27 mouse cellular contexts compared by ENCODE assay signal in the genomic region with DNA sequence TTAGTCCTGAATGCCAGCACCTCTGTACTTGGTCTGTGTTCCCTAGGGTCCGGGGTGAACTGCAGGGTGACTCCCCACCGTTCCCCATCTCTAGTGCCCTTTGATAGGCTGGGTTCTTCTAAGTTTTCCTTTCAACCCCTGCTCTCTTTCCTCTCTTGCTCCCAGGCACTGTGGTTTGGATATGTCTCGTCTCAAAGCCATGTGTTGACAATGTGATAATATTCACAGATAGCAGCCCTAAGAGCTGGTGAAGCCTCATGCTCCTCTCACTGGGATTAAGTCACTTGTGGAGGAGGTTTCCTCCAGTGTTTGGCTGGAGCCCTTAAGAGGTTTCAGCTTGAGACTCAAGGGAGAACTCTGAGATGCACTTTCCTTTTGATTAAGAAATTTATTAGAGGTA.
DNase-seq lines count a peak whose midpoint lies in the region; ATAC-seq lines count a peak whose summit lies in the region.
"Had no signal": no experiment of that assay in that cellular context is flagged by ENCODE, and none has a peak within 500 bp of the region (broad histone marks: within the 10 kb centered on the region; RNA-seq: fewer than 3 reads in every experiment).

No protein-coding gene starts in this region.

- no peaks in the 10 kb centered on the region for H3K36me3 ChIP-seq in embryonic facial prominence, embryonic 12.5 days
- no peaks in the 10 kb centered on the region for H3K36me3 ChIP-seq in embryonic facial prominence, embryonic 10.5 days (replicated peaks)
- H3K36me3 ChIP-seq in heart, embryonic 16.5 days (ENCODE audit: control insufficient read depth, insufficient read depth): no peaks in the 10 kb centered on the region
- no peaks in the 10 kb centered on the region for H3K36me3 ChIP-seq in midbrain, embryonic 11.5 days (ENCODE audit: control insufficient read depth, insufficient read depth, low read length)
- no peaks in the 10 kb centered on the region for H3K36me3 ChIP-seq in midbrain, embryonic 16.5 days (ENCODE audit: control insufficient read depth, insufficient read depth, low read length)
- H3K36me3 ChIP-seq: embryonic facial prominence, embryonic 15.5 days; G1E had no signal

- peaks cover 11% of the 10 kb centered on the region for H3K4me1 ChIP-seq in embryonic facial prominence, embryonic 12.5 days
- H3K4me1 ChIP-seq in embryonic facial prominence, embryonic 10.5 days: peaks cover 16% of the 10 kb centered on the region
- peaks cover 5% of the 10 kb centered on the region; the same call in 1 of the 2 replicates for H3K4me1 ChIP-seq in heart, embryonic 16.5 days (ENCODE audit: control insufficient read depth, insufficient read depth, low read length)
- H3K4me1 ChIP-seq in midbrain, embryonic 11.5 days (ENCODE audit: control insufficient read depth, insufficient read depth, low read length): no peaks in the 10 kb centered on the region
- no peaks in the 10 kb centered on the region for H3K4me1 ChIP-seq in midbrain, embryonic 16.5 days (ENCODE audit: control insufficient read depth, insufficient read depth, low read length)

- no peaks in the 10 kb centered on the region for H3K27me3 ChIP-seq in embryonic facial prominence, embryonic 12.5 days
- H3K27me3 ChIP-seq in embryonic facial prominence, embryonic 10.5 days (replicated peaks; ENCODE audit: low read depth, poor library complexity, severe bottlenecking): no peaks in the 10 kb centered on the region
- peaks cover 10% of the 10 kb centered on the region for H3K27me3 ChIP-seq in heart, embryonic 16.5 days (ENCODE audit: control insufficient read depth, insufficient read depth, low read length)
- no peaks in the 10 kb centered on the region for H3K27me3 ChIP-seq in midbrain, embryonic 11.5 days (ENCODE audit: control insufficient read depth, insufficient read depth, low read length)
- no peaks in the 10 kb centered on the region for H3K27me3 ChIP-seq in midbrain, embryonic 16.5 days (ENCODE audit: control insufficient read depth, insufficient read depth, low read depth, low read length)
- H3K27me3 ChIP-seq: CH12.LX, Patski had no signal

- no peak overlapping the region for H3K9ac ChIP-seq in embryonic facial prominence, embryonic 12.5 days
- H3K9ac ChIP-seq in heart, embryonic 16.5 days (ENCODE audit: low read length): no peak overlapping the region
- H3K9ac ChIP-seq in midbrain, embryonic 11.5 days (ENCODE audit: low read length): no peak overlapping the region
- no peak overlapping the region for H3K9ac ChIP-seq in midbrain, embryonic 16.5 days (ENCODE audit: low read depth, low read length)
- H3K9ac ChIP-seq: embryonic facial prominence, embryonic 15.5 days; forebrain, postnatal 0 days; hindbrain, embryonic 14.5 days had no signal

- no peak for DNase-seq in embryonic facial prominence, embryonic 10.5 days (ENCODE audit: low spot score)
- DNase-seq in heart, postnatal 25 days (ENCODE audit: low spot score): no peak
- DNase-seq in midbrain, embryonic 11.5 days (ENCODE audit: low spot score, missing footprints): peak; percentile 71
- no peak for DNase-seq in adrenal gland, adult 8-10 months
- DNase-seq: adrenal gland, postnatal 14 days; B cell, adult 2 months; cerebellum, adult 11 months; cerebellum, adult 2 months; cerebellum, adult 9-11 months; cerebellum, postnatal 25 days; forebrain, postnatal 0 days; gastrocnemius, adult 2 months; gastrocnemius, postnatal 14 days; heart, adult 18-20 months; heart, postnatal 4 days had no signal

- no peaks in the 10 kb centered on the region for H3K9me3 ChIP-seq in embryonic facial prominence, embryonic 12.5 days
- no peaks in the 10 kb centered on the region for H3K9me3 ChIP-seq in embryonic facial prominence, embryonic 10.5 days
- no peaks in the 10 kb centered on the region for H3K9me3 ChIP-seq in heart, embryonic 16.5 days (replicated peaks; ENCODE audit: control insufficient read depth, low read length)
- no peaks in the 10 kb centered on the region for H3K9me3 ChIP-seq in midbrain, embryonic 11.5 days (ENCODE audit: control insufficient read depth, low read length)
- no peaks in the 10 kb centered on the region for H3K9me3 ChIP-seq in midbrain, embryonic 16.5 days (replicated peaks; ENCODE audit: control insufficient read depth, low read length, poor library complexity, severe bottlenecking)
- H3K9me3 ChIP-seq: embryonic facial prominence, embryonic 15.5 days had no signal

- 0 out of 2 replicates have a peak overlapping the region, but pooled peaks have one; percentile 23 for H3K27ac ChIP-seq in embryonic facial prominence, embryonic 12.5 days
- H3K27ac ChIP-seq in embryonic facial prominence, embryonic 10.5 days (replicated peaks): no peak overlapping the region; the same call in 1 of the 2 replicates
- H3K27ac ChIP-seq in heart, embryonic 16.5 days (ENCODE audit: low read length): no peak overlapping the region
- no peak overlapping the region for H3K27ac ChIP-seq in midbrain, embryonic 11.5 days (ENCODE audit: low read depth, low read length)
- H3K27ac ChIP-seq in midbrain, embryonic 16.5 days (ENCODE audit: low read length): no peak overlapping the region
- H3K27ac ChIP-seq: embryonic facial prominence, embryonic 15.5 days; gastrocnemius, adult 2 months; hindbrain, embryonic 14.5 days; hindbrain, postnatal 0 days had no signal

- H3K4me3 ChIP-seq in embryonic facial prominence, embryonic 12.5 days: no peak overlapping the region
- H3K4me3 ChIP-seq in embryonic facial prominence, embryonic 10.5 days: no peak overlapping the region
- no peak overlapping the region for H3K4me3 ChIP-seq in heart, embryonic 16.5 days (ENCODE audit: low read length)
- H3K4me3 ChIP-seq in midbrain, embryonic 11.5 days (ENCODE audit: low read depth, low read length): no peak overlapping the region
- no peak overlapping the region for H3K4me3 ChIP-seq in midbrain, embryonic 16.5 days (ENCODE audit: low read depth, low read length)
- H3K4me3 ChIP-seq: embryonic facial prominence, embryonic 15.5 days; gastrocnemius, adult 2 months had no signal

- ATAC-seq in embryonic facial prominence, embryonic 12.5 days (ENCODE audit: insufficient number of reproducible peaks, insufficient read depth, low FRiP score, low TSS enrichment): no peak
- 0 out of 2 replicates have a peak, but pooled peaks have one; percentile 43 for ATAC-seq in heart, embryonic 16.5 days (replicated peaks; ENCODE audit: extremely low read depth, insufficient read depth, low FRiP score)
- ATAC-seq in midbrain, embryonic 11.5 days (ENCODE audit: low FRiP score): no peak
- ATAC-seq in midbrain, embryonic 16.5 days: no peak
- ATAC-seq: forebrain, embryonic 14.5 days; forebrain, postnatal 0 days; hindbrain, postnatal 0 days; inflammation-experienced regulatory T-cells, adult 6 months; intestine, embryonic 16.5 days had no signal

- no peak overlapping the region for H3K4me2 ChIP-seq in embryonic facial prominence, embryonic 12.5 days (replicated peaks)
- no peak overlapping the region for H3K4me2 ChIP-seq in heart, embryonic 16.5 days (ENCODE audit: low read depth, low read length)
- H3K4me2 ChIP-seq in midbrain, embryonic 11.5 days: no peak overlapping the region
- no peak overlapping the region for H3K4me2 ChIP-seq in midbrain, embryonic 16.5 days (ENCODE audit: low read length)
- H3K4me2 ChIP-seq: embryonic facial prominence, embryonic 15.5 days; hindbrain, embryonic 14.5 days had no signal

- intact Hi-C loops in heart, postnatal 25 days (cut with DNase I): loop anchor here (5.0 kb wide), 1 partner anchor 39 kb away; no protein-coding TSS in a partner anchor

- WGBS in embryonic facial prominence, embryonic 12.5 days: 61% methylated on average over 3 of the region's 3 CpGs
- 76% methylated on average over 3 of the region's 3 CpGs for WGBS in embryonic facial prominence, embryonic 10.5 days
- 12% methylated on average over 3 of the region's 3 CpGs for WGBS in heart, embryonic 16.5 days
- 76% methylated on average over 3 of the region's 3 CpGs for WGBS in midbrain, embryonic 11.5 days
- 83% methylated on average over 3 of the region's 3 CpGs for WGBS in midbrain, embryonic 16.5 days
